Comparison of ENCODE assay signal across 10 mouse cellular contexts in the genomic region with DNA sequence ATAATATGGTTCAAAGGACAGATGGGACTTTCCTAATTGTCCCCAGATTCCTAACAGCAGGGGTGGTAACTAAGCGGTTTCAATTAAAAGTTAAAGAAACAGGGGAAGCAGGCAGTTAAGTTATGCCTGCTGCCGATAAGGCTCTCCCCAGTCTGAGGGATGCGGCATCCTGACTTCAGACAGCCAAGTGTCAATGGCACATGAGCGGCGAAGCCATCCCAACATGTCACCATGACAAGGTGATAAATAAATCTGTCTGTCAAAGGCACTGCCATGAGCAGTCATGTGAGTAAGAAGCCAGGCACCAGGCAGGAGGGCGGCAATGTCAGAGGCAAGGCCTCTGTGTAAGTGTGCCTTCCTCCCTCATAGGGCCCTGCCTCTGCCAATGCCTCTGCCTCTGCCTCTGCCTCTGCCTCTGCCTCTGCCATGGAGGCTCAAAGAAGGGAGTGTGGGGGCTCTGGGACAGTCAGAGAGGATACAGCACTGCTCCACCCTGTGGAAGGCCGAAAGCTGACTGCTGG. TPM values are rescaled to one million over a fixed set of nuclear protein-coding genes. Genes with fewer than 3 reads are reported as not detected.
DNase-seq lines count a peak whose midpoint lies in the region; ATAC-seq and TF ChIP-seq lines count a peak whose summit lies in the region.
"Had no signal": no experiment of that assay in that cellular context is flagged by ENCODE, and none has a peak within 500 bp of the region (broad histone marks: within the 10 kb centered on the region; RNA-seq: fewer than 3 reads in every experiment).

No protein-coding gene starts in this region.

- WGBS in embryonic facial prominence, embryonic 10.5 days = 67% methylated on average over 7 of the region's 7 CpGs
- 45% methylated on average over 7 of the region's 7 CpGs for WGBS in heart, embryonic 15.5 days
- WGBS in midbrain, embryonic 14.5 days = 26% methylated on average over 7 of the region's 7 CpGs
- 97% methylated on average over 7 of the region's 7 CpGs for WGBS in thymus, adult 2 months

- peaks cover 92% of the 10 kb centered on the region for H3K36me3 ChIP-seq in embryonic facial prominence, embryonic 10.5 days (replicated peaks)
- peaks cover 9% of the 10 kb centered on the region; the same call in 1 of the 2 replicates for H3K36me3 ChIP-seq in heart, embryonic 15.5 days
- 0 out of 2 replicates have a peak, but pooled peaks cover 6% of the 10 kb centered on the region for H3K36me3 ChIP-seq in midbrain, embryonic 14.5 days (ENCODE audit: control insufficient read depth, insufficient read depth, low read length)
- no peaks in the 10 kb centered on the region for H3K36me3 ChIP-seq in thymus, adult 2 months (ENCODE audit: control insufficient read depth, insufficient read depth, low read length)
- H3K36me3 ChIP-seq: liver, embryonic 13.5 days had no signal

- no peaks in the 10 kb centered on the region for H3K27me3 ChIP-seq in embryonic facial prominence, embryonic 10.5 days (replicated peaks; ENCODE audit: low read depth, poor library complexity, severe bottlenecking)
- no peaks in the 10 kb centered on the region for H3K27me3 ChIP-seq in heart, embryonic 15.5 days
- no peaks in the 10 kb centered on the region for H3K27me3 ChIP-seq in midbrain, embryonic 14.5 days (ENCODE audit: control insufficient read depth, insufficient read depth, low read length)
- no peaks in the 10 kb centered on the region for H3K27me3 ChIP-seq in thymus, adult 2 months (ENCODE audit: control insufficient read depth, insufficient read depth, low read length)
- H3K27me3 ChIP-seq: liver, embryonic 13.5 days had no signal

- no peak; the same call in 1 of the 2 replicates for ATAC-seq in heart, embryonic 15.5 days (replicated peaks; ENCODE audit: insufficient number of reproducible peaks, insufficient read depth, low FRiP score, low read depth)
- no peak for ATAC-seq in midbrain, embryonic 14.5 days (ENCODE audit: low FRiP score, low TSS enrichment)

- no peak overlapping the region for H3K9ac ChIP-seq in heart, embryonic 15.5 days
- peak overlapping the region; percentile 2; the same call in 1 of the 2 replicates for H3K9ac ChIP-seq in midbrain, embryonic 14.5 days (replicated peaks; ENCODE audit: low read length)
- H3K9ac ChIP-seq: liver, embryonic 13.5 days had no signal

- H3K27ac ChIP-seq in embryonic facial prominence, embryonic 10.5 days (replicated peaks) = peak overlapping the region; percentile 49; the same call in 1 of the 2 replicates
- H3K27ac ChIP-seq in heart, embryonic 15.5 days = peak overlapping the region; percentile 86
- peak overlapping the region; percentile 61 for H3K27ac ChIP-seq in midbrain, embryonic 14.5 days (replicated peaks; ENCODE audit: low read depth, low read length)
- H3K27ac ChIP-seq in thymus, adult 2 months (ENCODE audit: control insufficient read depth, insufficient read depth, low read length) = no peak overlapping the region
- H3K27ac ChIP-seq: liver, embryonic 13.5 days had no signal

- H3K9me3 ChIP-seq in embryonic facial prominence, embryonic 10.5 days = no peaks in the 10 kb centered on the region
- no peaks in the 10 kb centered on the region for H3K9me3 ChIP-seq in heart, embryonic 15.5 days (replicated peaks)
- no peaks in the 10 kb centered on the region for H3K9me3 ChIP-seq in midbrain, embryonic 14.5 days (ENCODE audit: control insufficient read depth, low read length)
- H3K9me3 ChIP-seq: liver, embryonic 13.5 days had no signal

- H3K4me2 ChIP-seq in heart, embryonic 15.5 days = no peak overlapping the region
- peak overlapping the region; percentile 6; the same call in 1 of the 2 replicates for H3K4me2 ChIP-seq in midbrain, embryonic 14.5 days (ENCODE audit: low read length)
- H3K4me2 ChIP-seq: liver, embryonic 13.5 days had no signal

- TF ChIP-seq CTCF in thymus, adult 2 months (IDR thresholded peaks at IDR 0.05; ENCODE audit: borderline replicate concordance, control insufficient read depth, extremely low read depth, insufficient read depth, low read length, poor library complexity) = no peak

- no peak overlapping the region for H3K4me3 ChIP-seq in embryonic facial prominence, embryonic 10.5 days
- H3K4me3 ChIP-seq in heart, embryonic 15.5 days = no peak overlapping the region
- H3K4me3 ChIP-seq in midbrain, embryonic 14.5 days (replicated peaks; ENCODE audit: low read depth, low read length) = no peak overlapping the region
- H3K4me3 ChIP-seq in thymus, adult 2 months (ENCODE audit: control insufficient read depth, insufficient read depth, low read length) = no peak overlapping the region
- H3K4me3 ChIP-seq: liver, embryonic 13.5 days had no signal

- peaks cover 47% of the 10 kb centered on the region for H3K4me1 ChIP-seq in embryonic facial prominence, embryonic 10.5 days
- peaks cover 63% of the 10 kb centered on the region for H3K4me1 ChIP-seq in heart, embryonic 15.5 days (replicated peaks)
- H3K4me1 ChIP-seq in midbrain, embryonic 14.5 days (ENCODE audit: control insufficient read depth, insufficient read depth, low read length) = peaks cover 46% of the 10 kb centered on the region
- no peaks in the 10 kb centered on the region for H3K4me1 ChIP-seq in thymus, adult 2 months (replicated peaks; ENCODE audit: control insufficient read depth, insufficient read depth, low read length)

- TF ChIP-seq POLR2A in thymus, adult 2 months (IDR thresholded peaks at IDR 0.05; ENCODE audit: control insufficient read depth, extremely low read depth, insufficient read depth, low read length, poor library complexity) = no peak

- DNase-seq in embryo, embryonic 11 days = peak; percentile 16
- no peak for DNase-seq in embryo, embryonic 9.5 days (ENCODE audit: extremely low spot score)
- no peak for DNase-seq in embryonic facial prominence, embryonic 10.5 days (ENCODE audit: low spot score)
- peak; percentile 39 for DNase-seq in midbrain, embryonic 14.5 days
- no peak for DNase-seq in thymus, adult 2 months
- no peak for DNase-seq in B cell, adult 2 months
- no peak for DNase-seq in gastrocnemius, postnatal 10 days
- DNase-seq: kidney, adult 8-10 months; liver, embryonic 13.5 days had no signal

RNA-seq across cellular contexts. Expression of a gene that starts 55.8 kb away (rescaled TPM):
- 74.3 and 77.5 TPM in 2 replicates for polyA plus RNA-seq in embryonic facial prominence, embryonic 10.5 days (2016; fragmentation: Nextera tagmentation; extraction: Ambion mirVana)
- polyA plus RNA-seq in heart, embryonic 15.5 days (2015; fragmentation: Nextera tagmentation; extraction: Ambion mirVana) = 17.2 and 32.2 TPM in 2 replicates
- polyA plus RNA-seq in midbrain, embryonic 14.5 days (2014; fragmentation: Nextera tagmentation; extraction: Ambion mirVana) = 15.4 and 28.1 TPM in 2 replicates
- polyA plus RNA-seq in thymus, adult 2 months (2012; rRNA removed) = 9.0 and 12.1 TPM in 2 replicates
- 1 to 10 TPM; 3.0 to 6.1 TPM for total RNA-seq in gastrocnemius, postnatal 10 days (2021)

RNA-seq across cellular contexts. Expression of a gene that starts 56.8 kb away (rescaled TPM):
- 117 and 121 TPM in 2 replicates for polyA plus RNA-seq in embryonic facial prominence, embryonic 10.5 days (2016; fragmentation: Nextera tagmentation; extraction: Ambion mirVana)
- 40.8 and 48.8 TPM in 2 replicates for polyA plus RNA-seq in heart, embryonic 15.5 days (2015; fragmentation: Nextera tagmentation; extraction: Ambion mirVana)
- 59.2 and 75.2 TPM in 2 replicates for polyA plus RNA-seq in midbrain, embryonic 14.5 days (2014; fragmentation: Nextera tagmentation; extraction: Ambion mirVana)
- polyA plus RNA-seq in thymus, adult 2 months (2012; rRNA removed) = 10.7 and 14.0 TPM in 2 replicates
- total RNA-seq in gastrocnemius, postnatal 10 days (2021) = 10 to 100 TPM; 33.8 to 40.9 TPM

Comparison
In these comparisons a context has a peak if more than half of its experiments do, and no peak if none do; other contexts are left out.
1. DNase-seq: peak in embryo, embryonic 11 days (single experiment) and midbrain, embryonic 14.5 days (single experiment); none in embryo, embryonic 9.5 days (single experiment), embryonic facial prominence, embryonic 10.5 days (single experiment), thymus, adult 2 months (single experiment), B cell, adult 2 months (0 of 2) and gastrocnemius, postnatal 10 days (single experiment).